Mouse (Mus musculus): ENCODE measurements around the gene Arl5c. TPM values are rescaled to one million over a fixed set of nuclear protein-coding genes. Genes with fewer than 3 reads are reported as not detected.
A peak's percentile ranks its signal among the peaks of the same experiment; 100 is the strongest.

Gene Arl5c
- total and polyA plus RNA-seq, 2 experiments from 2014 or later: 2.9 TPM; not detected in 1

DNA sequence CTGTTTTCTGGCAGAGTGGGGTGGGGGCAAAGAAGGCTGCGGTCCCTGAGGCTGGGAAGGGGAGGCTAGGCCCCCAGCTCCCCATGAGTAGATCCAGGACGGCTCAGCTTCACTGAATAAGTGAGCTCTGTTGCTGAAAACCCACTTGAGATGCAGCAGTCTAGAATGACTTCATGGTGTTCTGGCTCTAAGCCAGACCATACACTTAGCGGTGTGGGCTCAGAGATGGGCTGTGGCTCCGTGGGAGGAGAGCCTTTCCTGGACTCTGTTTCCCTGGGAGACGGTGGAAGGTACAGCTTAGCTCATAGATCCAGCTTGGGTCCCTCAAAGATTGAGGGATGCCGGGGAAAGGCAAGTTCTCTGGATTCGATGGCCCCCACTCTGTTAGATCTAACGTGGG, 8.2 kb upstream of the Arl5c start:
- Histone ChIP-seq H3K27me3 (ENCODE audit: control insufficient read depth, insufficient read depth, low read length) (peaks cover 23% of the 10 kb centered on the region), H3K36me3 (replicated peaks; ENCODE audit: control insufficient read depth, insufficient read depth, low read length) (peaks cover 5% of the 10 kb centered on the region; the same call in 1 of the 2 replicates)

GRCm38 (mm10) chr11:98003171-98003671, 7.2 kb upstream of the Arl5c start:
- Histone ChIP-seq H3K27ac (ENCODE audit: low read depth) (no peak overlapping the region), H3K9ac (replicated peaks; ENCODE audit: low read depth, low read length) (no peak overlapping the region), H3K27me3 (ENCODE audit: control insufficient read depth, insufficient read depth, low read length) (peaks cover 23% of the 10 kb centered on the region), H3K9me3 (replicated peaks; ENCODE audit: control insufficient read depth, low read length) (no peaks in the 10 kb centered on the region), H3K4me2 (ENCODE audit: low read depth, low read length) (peak overlapping the region; percentile 54), H3K4me1 (ENCODE audit: control insufficient read depth, insufficient read depth) (peaks cover 15% of the 10 kb centered on the region; the same call in 1 of the 2 replicates), H3K36me3 (replicated peaks; ENCODE audit: control insufficient read depth, insufficient read depth, low read length) (no peaks in the 10 kb centered on the region), H3K4me3 (ENCODE audit: low read depth, low read length) (peak overlapping the region; percentile 24; the same call in 1 of the 2 replicates)
- ATAC-seq (ENCODE audit: insufficient read depth, low read depth) (no peak), DNase-seq (ENCODE audit: low spot score) (no peak)
- TF ChIP-seq EP300 (IDR thresholded peaks at IDR 0.05; ENCODE audit: low read depth): no peak
- TF ChIP-seq CTCF (IDR thresholded peaks at IDR 0.05; ENCODE audit: low read depth): no peak
- 41% methylated on average over 17 of the region's 17 CpGs for WGBS

More for the DNA sequence above, 8.2 kb upstream of the Arl5c start:
- Histone ChIP-seq H3K4me2 (ENCODE audit: low read depth, low read length) (no peak overlapping the region), H3K27ac (ENCODE audit: low read depth) (no peak overlapping the region), H3K9ac (replicated peaks; ENCODE audit: low read depth, low read length) (no peak overlapping the region), H3K4me1 (ENCODE audit: control insufficient read depth, insufficient read depth) (peaks cover 15% of the 10 kb centered on the region; the same call in 1 of the 2 replicates), H3K4me3 (ENCODE audit: low read depth, low read length) (no peak overlapping the region), H3K9me3 (replicated peaks; ENCODE audit: control insufficient read depth, low read length) (no peaks in the 10 kb centered on the region)
- WGBS: 45% methylated on average over 8 of the region's 8 CpGs
- TF ChIP-seq EP300 (IDR thresholded peaks at IDR 0.05; ENCODE audit: low read depth) (no peak), CTCF (IDR thresholded peaks at IDR 0.05; ENCODE audit: low read depth) (no peak)
- DNase-seq (ENCODE audit: low spot score) (no peak), ATAC-seq (ENCODE audit: insufficient read depth, low read depth) (no peak)

GRCm38 (mm10) chr11:98002627-98003026, 6.6 kb upstream of the Arl5c start:
- peak overlapping the region; percentile 24 for H3K4me3 ChIP-seq (ENCODE audit: low read depth, low read length)
- H3K4me1 ChIP-seq (ENCODE audit: control insufficient read depth, insufficient read depth): peaks cover 15% of the 10 kb centered on the region; the same call in 1 of the 2 replicates
- no peaks in the 10 kb centered on the region for H3K9me3 ChIP-seq (replicated peaks; ENCODE audit: control insufficient read depth, low read length)
- DNase-seq (ENCODE audit: low spot score): no peak
- TF ChIP-seq CTCF (IDR thresholded peaks at IDR 0.05; ENCODE audit: low read depth) (peak; percentile 68), EP300 (IDR thresholded peaks at IDR 0.05; ENCODE audit: low read depth) (no peak)
- peak overlapping the region; percentile 54 for H3K4me2 ChIP-seq (ENCODE audit: low read depth, low read length)
- 8% methylated on average over 12 of the region's 12 CpGs for WGBS
- H3K36me3 ChIP-seq (replicated peaks; ENCODE audit: control insufficient read depth, insufficient read depth, low read length): no peaks in the 10 kb centered on the region
- H3K27me3 ChIP-seq (ENCODE audit: control insufficient read depth, insufficient read depth, low read length): peaks cover 23% of the 10 kb centered on the region
- no peak overlapping the region for H3K27ac ChIP-seq (ENCODE audit: low read depth)
- ATAC-seq (ENCODE audit: insufficient read depth, low read depth): peak; percentile 32; the same call in 1 of the 2 replicates
- no peak overlapping the region; the same call in 1 of the 2 replicates for H3K9ac ChIP-seq (replicated peaks; ENCODE audit: low read depth, low read length)

- H3K4me2 ChIP-seq (ENCODE audit: low read depth, low read length): peak overlapping the region; percentile 54; the same call in 1 of the 2 replicates
- ATAC-seq (ENCODE audit: insufficient read depth, low read depth) (no peak), DNase-seq (ENCODE audit: low spot score) (no peak)
- H3K36me3 ChIP-seq (replicated peaks; ENCODE audit: control insufficient read depth, insufficient read depth, low read length): no peaks in the 10 kb centered on the region
- no peak overlapping the region; the same call in 1 of the 2 replicates for H3K9ac ChIP-seq (replicated peaks; ENCODE audit: low read depth, low read length)
- peak overlapping the region; percentile 22; the same call in 1 of the 2 replicates for H3K27ac ChIP-seq (ENCODE audit: low read depth)
- peaks cover 15% of the 10 kb centered on the region; the same call in 1 of the 2 replicates for H3K4me1 ChIP-seq (ENCODE audit: control insufficient read depth, insufficient read depth)
- no peaks in the 10 kb centered on the region for H3K9me3 ChIP-seq (replicated peaks; ENCODE audit: control insufficient read depth, low read length)
- H3K4me3 ChIP-seq (ENCODE audit: low read depth, low read length): no peak overlapping the region
- no peak for TF ChIP-seq EP300 (IDR thresholded peaks at IDR 0.05; ENCODE audit: low read depth)
- no peak for TF ChIP-seq CTCF (IDR thresholded peaks at IDR 0.05; ENCODE audit: low read depth)
- H3K27me3 ChIP-seq (ENCODE audit: control insufficient read depth, insufficient read depth, low read length): peaks cover 23% of the 10 kb centered on the region
- 57% methylated on average over 6 of the region's 6 CpGs for WGBS
Measured at GRCm38 (mm10) chr11:98001986-98002385, 6.0 kb upstream of the Arl5c start.

- no peak for ATAC-seq (ENCODE audit: insufficient read depth, low read depth)
- H3K36me3 ChIP-seq (replicated peaks; ENCODE audit: control insufficient read depth, insufficient read depth, low read length): no peaks in the 10 kb centered on the region
- 46% methylated on average over 11 of the region's 11 CpGs for WGBS
- H3K9me3 ChIP-seq (replicated peaks; ENCODE audit: control insufficient read depth, low read length): no peaks in the 10 kb centered on the region
- no peak for DNase-seq (ENCODE audit: low spot score)
- no peak overlapping the region for H3K9ac ChIP-seq (replicated peaks; ENCODE audit: low read depth, low read length)
- peaks cover 15% of the 10 kb centered on the region; the same call in 1 of the 2 replicates for H3K4me1 ChIP-seq (ENCODE audit: control insufficient read depth, insufficient read depth)
- H3K27ac ChIP-seq (ENCODE audit: low read depth): peak overlapping the region; percentile 22; the same call in 1 of the 2 replicates
- no peak overlapping the region for H3K4me3 ChIP-seq (ENCODE audit: low read depth, low read length)
- peaks cover 23% of the 10 kb centered on the region for H3K27me3 ChIP-seq (ENCODE audit: control insufficient read depth, insufficient read depth, low read length)
- no peak for TF ChIP-seq CTCF (IDR thresholded peaks at IDR 0.05; ENCODE audit: low read depth)
- no peak for TF ChIP-seq EP300 (IDR thresholded peaks at IDR 0.05; ENCODE audit: low read depth)
- H3K4me2 ChIP-seq (ENCODE audit: low read depth, low read length): peak overlapping the region; percentile 54; the same call in 1 of the 2 replicates
Measured at GRCm38 (mm10) chr11:98001351-98001824, 5.4 kb upstream of the Arl5c start.

Measured in heart, postnatal 0 days (tissue).